Mouse (Mus musculus): ENCODE results near the gene Fktn. TPM values are rescaled to one million over a fixed set of nuclear protein-coding genes. Genes with fewer than 3 reads are reported as not detected.

The Fktn gene
- polyA plus RNA-seq, 1 experiment, result 0.02 TPM

- H3K4me3 ChIP-seq (replicated peaks), result no peak overlapping the region
- no peak for TF ChIP-seq GATA1 (IDR thresholded peaks at IDR 0.05; ENCODE audit: low read length)
- no peak for TF ChIP-seq TAL1 (IDR thresholded peaks at IDR 0.05; ENCODE audit: low read length)
- 0 out of 2 replicates have a peak, but pooled peaks cover 2% of the 10 kb centered on the region for H3K27me3 ChIP-seq (ENCODE audit: control insufficient read depth)
- no peaks in the 10 kb centered on the region for H3K9me3 ChIP-seq (ENCODE audit: control insufficient read depth, low read length)
- H3K36me3 ChIP-seq (ENCODE audit: control insufficient read depth), result no peaks in the 10 kb centered on the region
- H3K4me1 ChIP-seq (ENCODE audit: control insufficient read depth), result no peaks in the 10 kb centered on the region
Measured at GRCm38 (mm10) chr4:53785746-53786398, 72.1 kb downstream of the Fktn start.

- Histone ChIP-seq H3K4me1 (ENCODE audit: control insufficient read depth) (no peaks in the 10 kb centered on the region), H3K4me3 (replicated peaks) (no peak overlapping the region), H3K27me3 (ENCODE audit: control insufficient read depth) (no peaks in the 10 kb centered on the region), H3K36me3 (ENCODE audit: control insufficient read depth) (no peaks in the 10 kb centered on the region), H3K9me3 (ENCODE audit: control insufficient read depth, low read length) (no peaks in the 10 kb centered on the region)
- TF ChIP-seq GATA1 (IDR thresholded peaks at IDR 0.05; ENCODE audit: low read length) (no peak), TAL1 (IDR thresholded peaks at IDR 0.05; ENCODE audit: low read length) (no peak)
Measured at GRCm38 (mm10) chr4:53786851-53787250, 73.1 kb downstream of the Fktn start.

- Histone ChIP-seq H3K4me1 (ENCODE audit: control insufficient read depth) (no peaks in the 10 kb centered on the region), H3K36me3 (ENCODE audit: control insufficient read depth) (no peaks in the 10 kb centered on the region), H3K27me3 (ENCODE audit: control insufficient read depth) (no peaks in the 10 kb centered on the region), H3K9me3 (ENCODE audit: control insufficient read depth, low read length) (no peaks in the 10 kb centered on the region), H3K4me3 (replicated peaks) (no peak overlapping the region)
- TF ChIP-seq GATA1 (IDR thresholded peaks at IDR 0.05; ENCODE audit: low read length) (no peak), TAL1 (IDR thresholded peaks at IDR 0.05; ENCODE audit: low read length) (no peak)
Measured at GRCm38 (mm10) chr4:53789346-53789745, 75.5 kb downstream of the Fktn start.

- H3K36me3 ChIP-seq (ENCODE audit: control insufficient read depth), result no peaks in the 10 kb centered on the region
- no peaks in the 10 kb centered on the region for H3K4me1 ChIP-seq (ENCODE audit: control insufficient read depth)
- no peaks in the 10 kb centered on the region for H3K9me3 ChIP-seq (ENCODE audit: control insufficient read depth, low read length)
- no peaks in the 10 kb centered on the region; the same call in 1 of the 2 replicates for H3K27me3 ChIP-seq (ENCODE audit: control insufficient read depth)
- H3K4me3 ChIP-seq (replicated peaks), result no peak overlapping the region
- TF ChIP-seq GATA1 (IDR thresholded peaks at IDR 0.05; ENCODE audit: low read length) (no peak), TAL1 (IDR thresholded peaks at IDR 0.05; ENCODE audit: low read length) (no peak)
Measured at GRCm38 (mm10) chr4:53794257-53794966, 80.6 kb downstream of the Fktn start.

- Histone ChIP-seq H3K4me1 (ENCODE audit: control insufficient read depth) (no peaks in the 10 kb centered on the region), H3K4me3 (replicated peaks) (no peak overlapping the region), H3K27me3 (ENCODE audit: control insufficient read depth) (no peaks in the 10 kb centered on the region; the same call in 1 of the 2 replicates), H3K9me3 (ENCODE audit: control insufficient read depth, low read length) (no peaks in the 10 kb centered on the region), H3K36me3 (ENCODE audit: control insufficient read depth) (no peaks in the 10 kb centered on the region)
- TF ChIP-seq GATA1 (IDR thresholded peaks at IDR 0.05; ENCODE audit: low read length), result no peak
- TF ChIP-seq TAL1 (IDR thresholded peaks at IDR 0.05; ENCODE audit: low read length), result no peak
Measured at GRCm38 (mm10) chr4:53795086-53795485, 81.3 kb downstream of the Fktn start.

GRCm38 (mm10) chr4:53795706-53796105 lies 81.9 kb downstream of the Fktn start:
- H3K9me3 ChIP-seq (ENCODE audit: control insufficient read depth, low read length), result no peaks in the 10 kb centered on the region
- no peaks in the 10 kb centered on the region for H3K4me1 ChIP-seq (ENCODE audit: control insufficient read depth)

GRCm38 (mm10) chr4:53796865-53797772 lies 83.3 kb downstream of the Fktn start:
- TF ChIP-seq TAL1 (IDR thresholded peaks at IDR 0.05; ENCODE audit: low read length) (no peak), GATA1 (IDR thresholded peaks at IDR 0.05; ENCODE audit: low read length) (no peak)
- no peaks in the 10 kb centered on the region for H3K4me1 ChIP-seq (ENCODE audit: control insufficient read depth)
- no peaks in the 10 kb centered on the region; the same call in 1 of the 2 replicates for H3K27me3 ChIP-seq (ENCODE audit: control insufficient read depth)
- no peaks in the 10 kb centered on the region for H3K9me3 ChIP-seq (ENCODE audit: control insufficient read depth, low read length)
- H3K36me3 ChIP-seq (ENCODE audit: control insufficient read depth), result no peaks in the 10 kb centered on the region
- H3K4me3 ChIP-seq (replicated peaks), result no peak overlapping the region

More at GRCm38 (mm10) chr4:53795706-53796105, 81.9 kb downstream of the Fktn start:
- TF ChIP-seq GATA1 (IDR thresholded peaks at IDR 0.05; ENCODE audit: low read length) (no peak), TAL1 (IDR thresholded peaks at IDR 0.05; ENCODE audit: low read length) (no peak)
- H3K27me3 ChIP-seq (ENCODE audit: control insufficient read depth), result no peaks in the 10 kb centered on the region; the same call in 1 of the 2 replicates
- no peaks in the 10 kb centered on the region for H3K36me3 ChIP-seq (ENCODE audit: control insufficient read depth)
- H3K4me3 ChIP-seq (replicated peaks), result no peak overlapping the region

- Histone ChIP-seq H3K9me3 (ENCODE audit: control insufficient read depth, low read length) (peaks cover 7% of the 10 kb centered on the region), H3K4me1 (ENCODE audit: control insufficient read depth) (no peaks in the 10 kb centered on the region), H3K4me3 (replicated peaks) (no peak overlapping the region), H3K27me3 (ENCODE audit: control insufficient read depth) (no peaks in the 10 kb centered on the region; the same call in 1 of the 2 replicates), H3K36me3 (ENCODE audit: control insufficient read depth) (no peaks in the 10 kb centered on the region)
- TF ChIP-seq GATA1 (IDR thresholded peaks at IDR 0.05; ENCODE audit: low read length) (no peak), TAL1 (IDR thresholded peaks at IDR 0.05; ENCODE audit: low read length) (no peak)
Measured at GRCm38 (mm10) chr4:53798896-53799676, 85.3 kb downstream of the Fktn start.

All from erythroblast, embryonic 14.5 days (primary cell).